Comparison of ENCODE assay signal across 8 mouse cellular contexts in genomic region chr12:102387219-102387917, GRCm38 (mm10). TPM values are rescaled to one million over a fixed set of nuclear protein-coding genes. Genes with fewer than 3 reads are reported as not detected.
A peak's percentile ranks its signal among the peaks of the same experiment; 100 is the strongest.
DNase-seq lines count a peak whose midpoint lies in the region; ATAC-seq lines count a peak whose summit lies in the region.

No protein-coding gene starts in this region.

- H3K27me3 ChIP-seq in hindbrain, embryonic 16.5 days (replicated peaks; ENCODE audit: control insufficient read depth, insufficient read depth, low read length) = no peaks in the 10 kb centered on the region

- H3K4me2 ChIP-seq in hindbrain, embryonic 16.5 days (ENCODE audit: low read length) = no peak overlapping the region

- peak; percentile 88 for DNase-seq in R1 (ENCODE audit: low read depth, low spot score)
- DNase-seq in cerebellum, postnatal 10 days = peak; percentile 95 to 97
- DNase-seq in frontal cortex, postnatal 14 days (ENCODE audit: low spot score in 2 of 2) = peak; percentile 77 to 91
- DNase-seq in layer of hippocampus, postnatal 36 days = peak; percentile 77 to 87
- peak; percentile 93 for DNase-seq in lung, postnatal 36 days
- DNase-seq in retina, postnatal 7 days (ENCODE audit: low read depth, low spot score) = peak; percentile 84
- peak; percentile 89 for DNase-seq in thymus, postnatal 4 days

- H3K36me3 ChIP-seq in hindbrain, embryonic 16.5 days (ENCODE audit: control insufficient read depth, insufficient read depth, low read length) = no peaks in the 10 kb centered on the region

- H3K4me1 ChIP-seq in hindbrain, embryonic 16.5 days (ENCODE audit: control insufficient read depth, insufficient read depth, low read depth, low read length) = no peaks in the 10 kb centered on the region

- 55% methylated on average over 16 of the region's 16 CpGs for WGBS in hindbrain, embryonic 16.5 days

- ATAC-seq in hindbrain, embryonic 16.5 days = peak; percentile 89

- no peak overlapping the region for H3K27ac ChIP-seq in hindbrain, embryonic 16.5 days (ENCODE audit: low read depth, low read length)

- H3K9me3 ChIP-seq in hindbrain, embryonic 16.5 days (ENCODE audit: control insufficient read depth, low read length) = no peaks in the 10 kb centered on the region

- H3K9ac ChIP-seq in hindbrain, embryonic 16.5 days (ENCODE audit: low read depth, low read length) = no peak overlapping the region; the same call in 1 of the 2 replicates

- H3K4me3 ChIP-seq in hindbrain, embryonic 16.5 days (ENCODE audit: low read length) = no peak overlapping the region

RNA-seq across cellular contexts. Expression of gene Lgmn, which starts 52.2 kb away (rescaled TPM):
- 127 and 141 TPM in 2 replicates for polyA plus RNA-seq in hindbrain, embryonic 16.5 days (2015; fragmentation: Nextera tagmentation; extraction: Ambion mirVana)
- 10 to 100 TPM; 83.0 to 84.8 TPM for total RNA-seq in layer of hippocampus, postnatal 36 days (2021)
